Comparison of ENCODE assay signal across 9 mouse cellular contexts in genomic region chr8:13640452-13640883, GRCm38 (mm10). TPM values are rescaled to one million over a fixed set of nuclear protein-coding genes. Genes with fewer than 3 reads are reported as not detected.
DNase-seq lines count a peak whose midpoint lies in the region; ATAC-seq and TF ChIP-seq lines count a peak whose summit lies in the region.
"Had no signal": no experiment of that assay in that cellular context is flagged by ENCODE, and none has a peak within 500 bp of the region (broad histone marks: within the 10 kb centered on the region; RNA-seq: fewer than 3 reads in every experiment).

No protein-coding gene starts in this region.

- peak; percentile 55; the same call in 1 of the 2 replicates for ATAC-seq in frontal cortex, adult (ENCODE audit: low TSS enrichment)
- ATAC-seq in neural tube, embryonic 13.5 days (ENCODE audit: low read depth), result no peak
- ATAC-seq in kidney, postnatal 0 days (replicated peaks; ENCODE audit: low FRiP score, low read depth), result peak; percentile 86; the same call in 1 of the 2 replicates

- no peaks in the 10 kb centered on the region for H3K36me3 ChIP-seq in neural tube, embryonic 13.5 days
- no peaks in the 10 kb centered on the region for H3K36me3 ChIP-seq in kidney, postnatal 0 days (ENCODE audit: insufficient read depth, low read length)
- H3K36me3 ChIP-seq: liver, embryonic 13.5 days had no signal

- H3K4me2 ChIP-seq in neural tube, embryonic 13.5 days, result no peak overlapping the region
- no peak overlapping the region for H3K4me2 ChIP-seq in kidney, postnatal 0 days (ENCODE audit: low read length)
- H3K4me2 ChIP-seq: liver, embryonic 13.5 days had no signal

- no peak for DNase-seq in frontal cortex, postnatal 14 days (ENCODE audit: low spot score in 2 of 2)
- DNase-seq in neural tube, embryonic 10.5 days (ENCODE audit: extremely low spot score, low spot score), result no peak
- peak; percentile 81 for DNase-seq in kidney, postnatal 0 days (ENCODE audit: low spot score)
- DNase-seq in thymus, postnatal 4 days, result no peak
- DNase-seq in embryo, embryonic 9.5 days (ENCODE audit: extremely low spot score), result no peak
- DNase-seq: liver, embryonic 13.5 days had no signal

- peaks cover 46% of the 10 kb centered on the region for H3K4me1 ChIP-seq in neural tube, embryonic 13.5 days (replicated peaks)
- H3K4me1 ChIP-seq in kidney, postnatal 0 days (replicated peaks; ENCODE audit: insufficient read depth, low read length), result peaks cover 15% of the 10 kb centered on the region
- peaks cover 53% of the 10 kb centered on the region for H3K4me1 ChIP-seq in olfactory bulb, adult 2 months (ENCODE audit: control insufficient read depth, insufficient read depth, low read length)

- no peak overlapping the region for H3K9ac ChIP-seq in neural tube, embryonic 13.5 days
- no peak overlapping the region for H3K9ac ChIP-seq in kidney, postnatal 0 days (ENCODE audit: low read depth, low read length)
- H3K9ac ChIP-seq: liver, embryonic 13.5 days had no signal

- no peak for TF ChIP-seq POLR2A in olfactory bulb, adult 2 months (IDR thresholded peaks at IDR 0.05; ENCODE audit: insufficient read depth, low read depth, low read length)

- no peak overlapping the region for H3K4me3 ChIP-seq in neural tube, embryonic 13.5 days
- no peak overlapping the region for H3K4me3 ChIP-seq in kidney, postnatal 0 days (replicated peaks; ENCODE audit: low read depth, low read length)
- H3K4me3 ChIP-seq in olfactory bulb, adult 2 months (ENCODE audit: insufficient read depth, low read depth, low read length), result no peak overlapping the region
- H3K4me3 ChIP-seq: liver, embryonic 13.5 days had no signal

- H3K27me3 ChIP-seq in neural tube, embryonic 13.5 days, result no peaks in the 10 kb centered on the region
- no peaks in the 10 kb centered on the region for H3K27me3 ChIP-seq in kidney, postnatal 0 days (ENCODE audit: insufficient read depth, low read length)
- H3K27me3 ChIP-seq: liver, embryonic 13.5 days had no signal

- TF ChIP-seq CTCF in kidney, postnatal 0 days (IDR thresholded peaks at IDR 0.05; ENCODE audit: low read depth), result no peak
- TF ChIP-seq CTCF in olfactory bulb, adult 2 months (IDR thresholded peaks at IDR 0.05; ENCODE audit: insufficient read depth, low read depth, low read length), result no peak

- H3K9me3 ChIP-seq in neural tube, embryonic 13.5 days, result no peaks in the 10 kb centered on the region
- no peaks in the 10 kb centered on the region for H3K9me3 ChIP-seq in kidney, postnatal 0 days (replicated peaks; ENCODE audit: low read length)
- H3K9me3 ChIP-seq: liver, embryonic 13.5 days had no signal

- H3K27ac ChIP-seq in neural tube, embryonic 13.5 days (replicated peaks), result peak overlapping the region; percentile 38; the same call in 1 of the 2 replicates
- H3K27ac ChIP-seq in kidney, postnatal 0 days, result no peak overlapping the region
- peak overlapping the region; percentile 92 for H3K27ac ChIP-seq in olfactory bulb, adult 2 months (ENCODE audit: insufficient read depth, low read depth, low read length)
- H3K27ac ChIP-seq: liver, embryonic 13.5 days had no signal

- 54% methylated on average over 9 of the region's 9 CpGs for WGBS in neural tube, embryonic 13.5 days
- 36% methylated on average over 9 of the region's 9 CpGs for WGBS in kidney, postnatal 0 days
- 4% methylated on average over 9 of the region's 9 CpGs for WGBS in olfactory bulb, adult 2 months

RNA-seq across cellular contexts. Expression of gene Rasa3, which starts 36.9 kb away (rescaled TPM):
- 28.3 and 30.7 TPM in 2 replicates for polyA plus RNA-seq in neural tube, embryonic 13.5 days (2015; fragmentation: Nextera tagmentation; extraction: Ambion mirVana)
- polyA plus RNA-seq in kidney, postnatal 0 days (2015; fragmentation: Nextera tagmentation; extraction: Ambion mirVana), result 14.0 and 15.6 TPM in 2 replicates
- not detected in 2 replicates for polyA plus RNA-seq in olfactory bulb, adult 2 months (2012; ENCODE audit: insufficient read depth, insufficient read length, low replicate concordance, missing spikeins)
